Mouse (Mus musculus) midbrain, embryonic 14.5 days (tissue): Measurements from ENCODE around the gene Ankrd33b. TPM values are rescaled to one million over a fixed set of nuclear protein-coding genes. Genes with fewer than 3 reads are reported as not detected.

Source experiments
- ATAC-seq: fragments of 200-750 bp; cut with Nextera tagmentation; 2 replicates; pipeline ENCODE4 v1.8.0; 2017; ENCODE audit warnings: moderate number of reproducible peaks, moderate library complexity; ENCODE audit not compliant: low FRiP score, low TSS enrichment
- DNase-seq: peaks from one replicate; pipeline ENCODE4 v3.0.0-alpha.2; 2015
- H3K27ac ChIP-seq: fragments of 300-500 bp; sonication (generic); replicated peaks from 2 replicates; pipeline ENCODE4 v1.5.1; 2014; ENCODE audit warnings: mild to moderate bottlenecking, low read depth, low read length, moderate library complexity
- H3K27me3 ChIP-seq: fragments of 300-500 bp; sonication (generic); 2 replicates; pipeline ENCODE4 v1.6.1; 2014; ENCODE audit warnings: low read length, control low read depth, mixed read lengths; ENCODE audit not compliant: control insufficient read depth, insufficient read depth
- H3K36me3 ChIP-seq: fragments of 300-500 bp; sonication (generic); 2 replicates; pipeline ENCODE4 v1.6.1; 2014; ENCODE audit warnings: low read length, control low read depth; ENCODE audit not compliant: control insufficient read depth, insufficient read depth
- H3K4me1 ChIP-seq: fragments of 300-500 bp; sonication (generic); 2 replicates; pipeline ENCODE4 v1.6.1; 2014; ENCODE audit warnings: mild to moderate bottlenecking, antibody characterized with exemption, low read length, control low read depth; ENCODE audit not compliant: control insufficient read depth, insufficient read depth
- H3K4me2 ChIP-seq: fragments of 300-500 bp; sonication (generic); 2 replicates; pipeline ENCODE4 v1.6.1; 2014; ENCODE audit warnings: mild to moderate bottlenecking, low read length, moderate library complexity
- H3K4me3 ChIP-seq: fragments of 300-500 bp; sonication (generic); replicated peaks from 2 replicates; pipeline ENCODE4 v1.5.1; 2014; ENCODE audit warnings: low read depth, low read length
- H3K9ac ChIP-seq: fragments of 300-500 bp; sonication (generic); replicated peaks from 2 replicates; pipeline ENCODE4 v1.6.1; 2014; ENCODE audit warnings: mild to moderate bottlenecking, low read length, moderate library complexity
- H3K9me3 ChIP-seq: fragments of 300-500 bp; sonication (generic); 2 replicates; pipeline ENCODE4 v1.6.1; 2016; ENCODE audit warnings: low read length, control low read depth, mixed read lengths; ENCODE audit not compliant: control insufficient read depth
- WGBS: fragments of 180-500 bp; shearing (Covaris S2); extraction: QIAGEN DNeasy Blood & Tissue Kit; methylation state at CpG from one replicate; pipeline ENCODE4 v1.1.7; 2014; 5-methylcytosine and 5-hydroxymethylcytosine counted together
- polyA plus RNA-seq: library from polyadenylated mRNA; unstranded; fragments of >200 nt; fragmentation: Nextera tagmentation; extraction: Ambion mirVana; gene quantifications from 2 replicates; pipeline ENCODE4 v1.2.1, GENCODE M21; 2014

Gene Ankrd33b
- polyA plus RNA-seq, 1 experiment from 2014 or later: 0.64 TPM

- DNase-seq: no peak
- no peaks in the 10 kb centered on the region for H3K9me3 ChIP-seq
- H3K4me1 ChIP-seq: peaks cover 10% of the 10 kb centered on the region; the same call in 1 of the 2 replicates
- WGBS: 57% methylated on average over 9 of the region's 9 CpGs
- no peak overlapping the region for H3K4me2 ChIP-seq
- no peaks in the 10 kb centered on the region for H3K27me3 ChIP-seq
- no peak for ATAC-seq
- no peak overlapping the region for H3K4me3 ChIP-seq
- H3K27ac ChIP-seq: no peak overlapping the region
- H3K9ac ChIP-seq: no peak overlapping the region
- no peaks in the 10 kb centered on the region for H3K36me3 ChIP-seq
Observed at GRCm38 (mm10) chr15:31247035-31247434, 120.5 kb downstream of the Ankrd33b start.

- Histone ChIP-seq H3K27ac (no peak overlapping the region), H3K9ac (no peak overlapping the region), H3K27me3 (no peaks in the 10 kb centered on the region), H3K4me1 (peaks cover 7% of the 10 kb centered on the region; the same call in 1 of the 2 replicates), H3K36me3 (no peaks in the 10 kb centered on the region), H3K4me3 (no peak overlapping the region), H3K9me3 (no peaks in the 10 kb centered on the region), H3K4me2 (no peak overlapping the region)
- ATAC-seq (no peak), DNase-seq (no peak)
- 85% methylated on average over 9 of the region's 9 CpGs for WGBS
Observed at GRCm38 (mm10) chr15:31245934-31246333, 121.6 kb downstream of the Ankrd33b start.

- ATAC-seq: no peak
- whole genome bisulfite sequencing: 94% methylated on average over 17 of the region's 17 CpGs
Observed at GRCm38 (mm10) chr15:31244696-31245445, 122.7 kb downstream of the Ankrd33b start.

GRCm38 (mm10) chr15:31243260-31243659 is 124.3 kb downstream of the Ankrd33b start:
- Histone ChIP-seq H3K9ac (no peak overlapping the region), H3K27me3 (no peaks in the 10 kb centered on the region), H3K27ac (no peak overlapping the region), H3K4me2 (no peak overlapping the region), H3K4me1 (no peaks in the 10 kb centered on the region), H3K4me3 (no peak overlapping the region), H3K9me3 (no peaks in the 10 kb centered on the region), H3K36me3 (no peaks in the 10 kb centered on the region)
- no peak for ATAC-seq
- no peak for DNase-seq
- WGBS: 94% methylated on average over 10 of the region's 10 CpGs

More at GRCm38 (mm10) chr15:31244696-31245445, 122.7 kb downstream of the Ankrd33b start:
- no peak for DNase-seq
- Histone ChIP-seq H3K36me3 (no peaks in the 10 kb centered on the region), H3K27ac (no peak overlapping the region), H3K27me3 (no peaks in the 10 kb centered on the region), H3K9me3 (no peaks in the 10 kb centered on the region), H3K4me2 (no peak overlapping the region), H3K4me3 (no peak overlapping the region), H3K9ac (no peak overlapping the region), H3K4me1 (no peaks in the 10 kb centered on the region)

Other genes starting within 250 kb of the Ankrd33b start
- gene Dap, start 143.4 kb downstream of the Ankrd33b start, polyA plus RNA-seq: 21.3 and 27.4 TPM in 2 replicates
- 1.4 and 1.8 TPM in 2 replicates for gene Ropn1l, start 86.0 kb upstream of the Ankrd33b start, polyA plus RNA-seq
- 87.2 and 117 TPM in 2 replicates for gene March6, start 163.3 kb upstream of the Ankrd33b start, polyA plus RNA-seq
- 3.6 and 5.4 TPM in 2 replicates for gene Cmbl, start 197.7 kb upstream of the Ankrd33b start, polyA plus RNA-seq
- 520 and 567 TPM in 2 replicates for gene Cct5, start 234.1 kb upstream of the Ankrd33b start, polyA plus RNA-seq
- gene Fam173b, start 234.1 kb upstream of the Ankrd33b start, polyA plus RNA-seq: 9.5 and 10.0 TPM in 2 replicates